Mouse (Mus musculus) G1E (cell line): Measurements from ENCODE around the gene Hcar2. TPM values are rescaled to one million over a fixed set of nuclear protein-coding genes. Genes with fewer than 3 reads are reported as not detected.

Source experiments
- ATAC-seq: 2 replicates; pipeline ENCODE4 v1.8.0; 2016; ENCODE audit warnings: mild to moderate bottlenecking; ENCODE audit not compliant: insufficient number of reproducible peaks, poor library complexity, low FRiP score, severe bottlenecking; ENCODE audit errors: extremely low read depth
- DNase-seq: peaks from one replicate; pipeline ENCODE4 v3.0.0; 2012; ENCODE audit warnings: low spot score
- H3K27me3 ChIP-seq: 2 replicates; pipeline ENCODE4 v1.6.1; 2012; ENCODE audit warnings: mild to moderate bottlenecking, low read length, inconsistent platforms; ENCODE audit not compliant: insufficient read depth
- H3K36me3 ChIP-seq: replicated peaks from 2 replicates; pipeline ENCODE3; 2012; ENCODE audit warnings: mild to moderate bottlenecking, inconsistent platforms
- H3K4me1 ChIP-seq: 2 replicates; pipeline ENCODE4 v1.6.1; 2012; ENCODE audit warnings: low read depth, low read length, inconsistent platforms, mixed read lengths; ENCODE audit not compliant: insufficient read depth
- H3K4me3 ChIP-seq: 2 replicates; pipeline ENCODE4 v1.5.1; 2012; ENCODE audit warnings: low read depth, mild to moderate bottlenecking, inconsistent platforms, low read length, moderate library complexity, mixed read lengths
- H3K9me3 ChIP-seq: replicated peaks from 2 replicates; pipeline ENCODE4 v1.6.1; 2012; ENCODE audit warnings: inconsistent platforms
- POLR2AphosphoS5 ChIP-seq: IDR thresholded peaks from 2 replicates; pipeline ENCODE4 v1.6.1; 2012; ENCODE audit warnings: low read depth, low read length, inconsistent platforms; ENCODE audit not compliant: insufficient replicate concordance
- TAL1 ChIP-seq: conservative IDR thresholded peaks from 2 replicates; pipeline ENCODE4 v1.6.1; 2012; ENCODE audit warnings: low read depth, low read length, inconsistent platforms, mixed read lengths
- polyA plus RNA-seq: library from polyadenylated mRNA; stranded (reverse); fragments of >175 nt; gene quantifications from 2 replicates; pipeline ENCODE4 v1.2.3, GENCODE M21; 2012
- total RNA-seq, 2 experiments: library from RNA; stranded (forward) in 1 of 2; stranded (reverse) in 1 of 2; fragments of 200-1000 nt in 1 of 2; fragments of >200 nt in 1 of 2; fragmentation: Nextera tagmentation in 1 of 2; gene quantifications; 2 replicates each; pipeline ENCODE4 v1.2.3; 2014 to 2017

Hcar2 gene
- total and polyA plus RNA-seq, 3 experiments: 0.22 TPM; not detected in 2

DNA sequence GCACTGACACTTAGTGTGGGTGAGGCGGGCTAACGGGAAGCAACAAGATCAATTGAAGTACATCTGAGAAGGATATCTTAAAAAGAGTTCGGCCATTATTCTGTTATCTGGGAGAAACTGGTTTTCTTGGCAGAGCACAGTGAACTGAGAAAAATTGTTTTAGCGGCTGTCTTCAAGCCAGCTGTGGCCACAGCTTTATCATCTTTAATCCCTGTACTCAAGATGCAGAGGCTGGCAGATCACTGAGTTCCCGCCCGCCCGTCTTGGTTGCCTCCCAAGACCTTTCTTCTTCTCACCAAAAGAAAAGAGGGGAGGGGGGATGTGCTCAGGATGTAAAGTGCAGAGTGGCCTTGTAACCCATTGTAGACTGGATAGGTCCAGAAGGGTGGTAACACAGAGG lies 48.4 kb downstream of the Hcar2 start:
- Histone ChIP-seq H3K4me1 (no peaks in the 10 kb centered on the region), H3K27me3 (no peaks in the 10 kb centered on the region), H3K4me3 (no peak overlapping the region), H3K9me3 (no peaks in the 10 kb centered on the region), H3K36me3 (peaks cover 97% of the 10 kb centered on the region)
- no peak for ATAC-seq
- DNase-seq: no peak
- no peak for TF ChIP-seq POLR2AphosphoS5
- TF ChIP-seq TAL1: no peak

Other genes starting within 250 kb of the Hcar2 start
- 59.1 and 75.4 TPM in 2 replicates for gene Clip1, start 180.9 kb downstream of the Hcar2 start, total RNA-seq (2014; fragmentation: Nextera tagmentation)
- gene Clip1, start 180.9 kb downstream of the Hcar2 start, total RNA-seq (2017): 47.8 and 49.1 TPM in 2 replicates
- gene Clip1, start 180.9 kb downstream of the Hcar2 start, polyA plus RNA-seq: 12.0 and 12.9 TPM in 2 replicates
- gene Zcchc8, start 144.4 kb downstream of the Hcar2 start, total RNA-seq (2014; fragmentation: Nextera tagmentation): 68.2 and 93.6 TPM in 2 replicates
- gene Zcchc8, start 144.4 kb downstream of the Hcar2 start, total RNA-seq (2017): 33.3 and 41.4 TPM in 2 replicates
- gene Zcchc8, start 144.4 kb downstream of the Hcar2 start, polyA plus RNA-seq: 55.2 and 79.4 TPM in 2 replicates
- gene Rsrc2, start 116.1 kb downstream of the Hcar2 start, total RNA-seq (2014; fragmentation: Nextera tagmentation): 141 and 148 TPM in 2 replicates
- 130 and 151 TPM in 2 replicates for gene Rsrc2, start 116.1 kb downstream of the Hcar2 start, total RNA-seq (2017)
- gene Rsrc2, start 116.1 kb downstream of the Hcar2 start, polyA plus RNA-seq: 8.2 and 18.3 TPM in 2 replicates
- gene Kntc1, start 115.8 kb downstream of the Hcar2 start, total RNA-seq (2014; fragmentation: Nextera tagmentation): 100 and 117 TPM in 2 replicates
- 61.9 and 68.0 TPM in 2 replicates for gene Kntc1, start 115.8 kb downstream of the Hcar2 start, total RNA-seq (2017)
- gene Kntc1, start 115.8 kb downstream of the Hcar2 start, polyA plus RNA-seq: 3.2 and 3.8 TPM in 2 replicates
- not detected in 2 replicates for gene Hcar1, start 14.5 kb upstream of the Hcar2 start, total RNA-seq (2014; fragmentation: Nextera tagmentation)
- gene Hcar1, start 14.5 kb upstream of the Hcar2 start, total RNA-seq (2017): 0.06 and 0.22 TPM in 2 replicates
- gene Hcar1, start 14.5 kb upstream of the Hcar2 start, polyA plus RNA-seq: not detected in 2 replicates
- 54.0 and 97.5 TPM in 2 replicates for gene Denr, start 41.7 kb upstream of the Hcar2 start, total RNA-seq (2014; fragmentation: Nextera tagmentation)
- gene Denr, start 41.7 kb upstream of the Hcar2 start, total RNA-seq (2017): 39.7 and 51.7 TPM in 2 replicates
- 150 and 207 TPM in 2 replicates for gene Denr, start 41.7 kb upstream of the Hcar2 start, polyA plus RNA-seq
- 1.6 TPM in 1 of 2 replicates, not detected in the other for gene Gm43518, start 61.9 kb upstream of the Hcar2 start, total RNA-seq (2014; fragmentation: Nextera tagmentation)
- gene Gm43518, start 61.9 kb upstream of the Hcar2 start, total RNA-seq (2017): 0.27 and 1.5 TPM in 2 replicates
- not detected in 2 replicates for gene Gm43518, start 61.9 kb upstream of the Hcar2 start, polyA plus RNA-seq
- gene Ccdc62, start 65.2 kb upstream of the Hcar2 start, total RNA-seq (2014; fragmentation: Nextera tagmentation): 2.8 and 9.4 TPM in 2 replicates
- gene Ccdc62, start 65.2 kb upstream of the Hcar2 start, total RNA-seq (2017): 3.0 and 3.9 TPM in 2 replicates
- 5.0 and 5.6 TPM in 2 replicates for gene Ccdc62, start 65.2 kb upstream of the Hcar2 start, polyA plus RNA-seq
- gene Hip1r, start 108.1 kb upstream of the Hcar2 start, total RNA-seq (2014; fragmentation: Nextera tagmentation): 14.2 and 21.7 TPM in 2 replicates
- 5.6 and 7.9 TPM in 2 replicates for gene Hip1r, start 108.1 kb upstream of the Hcar2 start, total RNA-seq (2017)
- gene Hip1r, start 108.1 kb upstream of the Hcar2 start, polyA plus RNA-seq: 14.9 and 16.5 TPM in 2 replicates
- 55.7 and 64.1 TPM in 2 replicates for gene Vps37b, start 166.8 kb upstream of the Hcar2 start, total RNA-seq (2014; fragmentation: Nextera tagmentation)
- 26.2 and 27.5 TPM in 2 replicates for gene Vps37b, start 166.8 kb upstream of the Hcar2 start, total RNA-seq (2017)
- gene Vps37b, start 166.8 kb upstream of the Hcar2 start, polyA plus RNA-seq: 135 and 192 TPM in 2 replicates
- 0.75 TPM in 1 of 2 replicates, not detected in the other for gene Abcb9, start 230.3 kb upstream of the Hcar2 start, total RNA-seq (2014; fragmentation: Nextera tagmentation)
- gene Abcb9, start 230.3 kb upstream of the Hcar2 start, total RNA-seq (2017): 0.60 and 1.0 TPM in 2 replicates
- 0.62 and 0.66 TPM in 2 replicates for gene Abcb9, start 230.3 kb upstream of the Hcar2 start, polyA plus RNA-seq
- 7.2 and 28.1 TPM in 2 replicates for gene Ogfod2, start 246.8 kb upstream of the Hcar2 start, total RNA-seq (2014; fragmentation: Nextera tagmentation)
- 14.9 and 15.4 TPM in 2 replicates for gene Ogfod2, start 246.8 kb upstream of the Hcar2 start, total RNA-seq (2017)
- 60.2 and 73.8 TPM in 2 replicates for gene Ogfod2, start 246.8 kb upstream of the Hcar2 start, polyA plus RNA-seq